Mouse (Mus musculus): ENCODE results near the gene Rbfox3. TPM values are rescaled to one million over a fixed set of nuclear protein-coding genes. Genes with fewer than 3 reads are reported as not detected.

The Rbfox3 gene
- polyA plus RNA-seq, 1 experiment from 2014 or later: 0.13 TPM

GRCm38 (mm10) chr11:118767411-118767810 is 144.0 kb downstream of the Rbfox3 start:
- DNase-seq: no peak
- no peaks in the 10 kb centered on the region; the same call in 1 of the 2 replicates for H3K27me3 ChIP-seq (ENCODE audit: insufficient read depth, low read length)
- 50% methylated on average over 4 of the region's 4 CpGs for WGBS

GRCm38 (mm10) chr11:118760296-118760988 is 151.0 kb downstream of the Rbfox3 start:
- H3K4me2 ChIP-seq: no peak overlapping the region
- no peak for ATAC-seq (ENCODE audit: insufficient read depth)
- no peak for TF ChIP-seq CTCF (IDR thresholded peaks at IDR 0.05; ENCODE audit: low read depth)
- no peak for DNase-seq
- H3K9ac ChIP-seq: no peak overlapping the region
- H3K4me3 ChIP-seq (ENCODE audit: low read depth, low read length): no peak overlapping the region
- no peaks in the 10 kb centered on the region for H3K27me3 ChIP-seq (ENCODE audit: insufficient read depth, low read length)
- no peaks in the 10 kb centered on the region for H3K4me1 ChIP-seq (ENCODE audit: insufficient read depth)
- H3K36me3 ChIP-seq (ENCODE audit: insufficient read depth): no peaks in the 10 kb centered on the region
- H3K9me3 ChIP-seq (ENCODE audit: low read depth, low read length): no peaks in the 10 kb centered on the region
- WGBS: 72% methylated on average over 12 of the region's 12 CpGs
- no peak overlapping the region for H3K27ac ChIP-seq (ENCODE audit: low read depth)

More at GRCm38 (mm10) chr11:118767411-118767810, 144.0 kb downstream of the Rbfox3 start:
- H3K4me2 ChIP-seq: no peak overlapping the region
- no peaks in the 10 kb centered on the region for H3K9me3 ChIP-seq (ENCODE audit: low read depth, low read length)
- no peaks in the 10 kb centered on the region for H3K4me1 ChIP-seq (ENCODE audit: insufficient read depth)
- no peaks in the 10 kb centered on the region for H3K36me3 ChIP-seq (ENCODE audit: insufficient read depth)
- H3K27ac ChIP-seq (ENCODE audit: low read depth): no peak overlapping the region
- no peak overlapping the region for H3K9ac ChIP-seq
- no peak overlapping the region for H3K4me3 ChIP-seq (ENCODE audit: low read depth, low read length)
- TF ChIP-seq CTCF (IDR thresholded peaks at IDR 0.05; ENCODE audit: low read depth): no peak
- ATAC-seq (ENCODE audit: insufficient read depth): no peak

- H3K4me3 ChIP-seq (ENCODE audit: low read depth, low read length): no peak overlapping the region
- no peaks in the 10 kb centered on the region for H3K4me1 ChIP-seq (ENCODE audit: insufficient read depth)
- WGBS: 83% methylated on average over 8 of the region's 8 CpGs
- no peak overlapping the region for H3K9ac ChIP-seq
- ATAC-seq (ENCODE audit: insufficient read depth) (no peak), DNase-seq (no peak)
- H3K27me3 ChIP-seq (ENCODE audit: insufficient read depth, low read length): no peaks in the 10 kb centered on the region
- H3K4me2 ChIP-seq: no peak overlapping the region
- H3K27ac ChIP-seq (ENCODE audit: low read depth): no peak overlapping the region
- H3K36me3 ChIP-seq (ENCODE audit: insufficient read depth): no peaks in the 10 kb centered on the region
- no peak for TF ChIP-seq CTCF (IDR thresholded peaks at IDR 0.05; ENCODE audit: low read depth)
- H3K9me3 ChIP-seq (ENCODE audit: low read depth, low read length): no peaks in the 10 kb centered on the region
Observed at GRCm38 (mm10) chr11:118759228-118759627, 152.2 kb downstream of the Rbfox3 start.

GRCm38 (mm10) chr11:118758277-118758990 is 153.0 kb downstream of the Rbfox3 start:
- Histone ChIP-seq H3K4me3 (ENCODE audit: low read depth, low read length) (no peak overlapping the region), H3K9me3 (ENCODE audit: low read depth, low read length) (no peaks in the 10 kb centered on the region), H3K4me1 (ENCODE audit: insufficient read depth) (no peaks in the 10 kb centered on the region), H3K27ac (ENCODE audit: low read depth) (no peak overlapping the region), H3K36me3 (ENCODE audit: insufficient read depth) (no peaks in the 10 kb centered on the region), H3K27me3 (ENCODE audit: insufficient read depth, low read length) (no peaks in the 10 kb centered on the region), H3K9ac (no peak overlapping the region), H3K4me2 (no peak overlapping the region)
- ATAC-seq (ENCODE audit: insufficient read depth): no peak
- TF ChIP-seq CTCF (IDR thresholded peaks at IDR 0.05; ENCODE audit: low read depth): no peak
- DNase-seq: no peak
- 81% methylated on average over 10 of the region's 10 CpGs for WGBS

GRCm38 (mm10) chr11:118757488-118757887 is 153.9 kb downstream of the Rbfox3 start:
- Histone ChIP-seq H3K27me3 (ENCODE audit: insufficient read depth, low read length) (no peaks in the 10 kb centered on the region), H3K4me3 (ENCODE audit: low read depth, low read length) (no peak overlapping the region), H3K4me2 (no peak overlapping the region), H3K36me3 (ENCODE audit: insufficient read depth) (no peaks in the 10 kb centered on the region), H3K9me3 (ENCODE audit: low read depth, low read length) (no peaks in the 10 kb centered on the region), H3K4me1 (ENCODE audit: insufficient read depth) (no peaks in the 10 kb centered on the region), H3K27ac (ENCODE audit: low read depth) (no peak overlapping the region), H3K9ac (no peak overlapping the region)
- no peak for TF ChIP-seq CTCF (IDR thresholded peaks at IDR 0.05; ENCODE audit: low read depth)
- DNase-seq (no peak), ATAC-seq (ENCODE audit: insufficient read depth) (no peak)
- WGBS: 64% methylated on average over 1 of the region's 1 CpGs

- no peak for ATAC-seq (ENCODE audit: insufficient read depth)
- Histone ChIP-seq H3K4me3 (ENCODE audit: low read depth, low read length) (no peak overlapping the region), H3K4me2 (no peak overlapping the region), H3K27me3 (ENCODE audit: insufficient read depth, low read length) (no peaks in the 10 kb centered on the region), H3K4me1 (ENCODE audit: insufficient read depth) (no peaks in the 10 kb centered on the region), H3K9me3 (ENCODE audit: low read depth, low read length) (no peaks in the 10 kb centered on the region), H3K27ac (ENCODE audit: low read depth) (no peak overlapping the region), H3K9ac (no peak overlapping the region), H3K36me3 (ENCODE audit: insufficient read depth) (no peaks in the 10 kb centered on the region)
- 75% methylated on average over 17 of the region's 17 CpGs for WGBS
- no peak for DNase-seq
- no peak for TF ChIP-seq CTCF (IDR thresholded peaks at IDR 0.05; ENCODE audit: low read depth)
Observed at GRCm38 (mm10) chr11:118755003-118755402, 156.4 kb downstream of the Rbfox3 start.

- Histone ChIP-seq H3K27ac (ENCODE audit: low read depth) (no peak overlapping the region), H3K36me3 (ENCODE audit: insufficient read depth) (no peaks in the 10 kb centered on the region), H3K9ac (no peak overlapping the region), H3K4me3 (ENCODE audit: low read depth, low read length) (no peak overlapping the region), H3K27me3 (ENCODE audit: insufficient read depth, low read length) (no peaks in the 10 kb centered on the region), H3K4me1 (ENCODE audit: insufficient read depth) (no peaks in the 10 kb centered on the region), H3K9me3 (ENCODE audit: low read depth, low read length) (no peaks in the 10 kb centered on the region), H3K4me2 (no peak overlapping the region)
- no peak for ATAC-seq (ENCODE audit: insufficient read depth)
- 41% methylated on average over 4 of the region's 4 CpGs for whole genome bisulfite sequencing
- DNase-seq: no peak
- no peak for TF ChIP-seq CTCF (IDR thresholded peaks at IDR 0.05; ENCODE audit: low read depth)
Observed at GRCm38 (mm10) chr11:118754535-118754934, 156.9 kb downstream of the Rbfox3 start.
